Mouse (Mus musculus): ENCODE results near the gene Dusp13.
A peak's percentile ranks its signal among the peaks of the same experiment; 100 is the strongest.

Dusp13 gene

GRCm38 (mm10) chr14:21703255-21703654 lies 47.7 kb downstream of the Dusp13 start:
- no peak for DNase-seq (ENCODE audit: low spot score)

- DNase-seq (ENCODE audit: low spot score): no peak
Observed at GRCm38 (mm10) chr14:21702691-21703090, 48.3 kb downstream of the Dusp13 start.

- DNase-seq (ENCODE audit: low spot score): no peak
Observed at GRCm38 (mm10) chr14:21696186-21696830, 54.7 kb downstream of the Dusp13 start.

- peak; percentile 20 for DNase-seq (ENCODE audit: low spot score)
Observed at GRCm38 (mm10) chr14:21695020-21695419, 56.0 kb downstream of the Dusp13 start.

- no peak for DNase-seq (ENCODE audit: low spot score)
Observed at GRCm38 (mm10) chr14:21691070-21691469, 59.9 kb downstream of the Dusp13 start.

- DNase-seq (ENCODE audit: low spot score): no peak
Observed at GRCm38 (mm10) chr14:21686376-21687279, 64.4 kb downstream of the Dusp13 start.

- no peak for DNase-seq (ENCODE audit: low spot score)
Observed at GRCm38 (mm10) chr14:21685411-21686146, 65.4 kb downstream of the Dusp13 start.

GRCm38 (mm10) chr14:21683834-21684233 lies 67.1 kb downstream of the Dusp13 start:
- DNase-seq (ENCODE audit: low spot score): no peak
